Mouse (Mus musculus): ENCODE data around the gene Cd200r1. TPM values are rescaled to one million over a fixed set of nuclear protein-coding genes. Genes with fewer than 3 reads are reported as not detected.

The Cd200r1 gene
- 10.3 and 12.7 TPM in 2 replicates for total RNA-seq (2023)

GRCm38 (mm10) chr16:44765555-44766319 lies at the start of gene Cd200r1:
Gene Cd200r1 (plus strand): TSS chr16:44765736.

GRCm38 (mm10) chr16:44724083-44724787 lies 41.3 kb upstream of the Cd200r1 start, which contains the start of gene Nepro:
Gene Nepro (plus strand): TSS chr16:44724301.

GRCm38 (mm10) chr16:44745866-44746562 lies 19.5 kb upstream of the Cd200r1 start, which contains the start of gene Gtpbp8:
Gene Gtpbp8 (minus strand): TSS chr16:44746363.

GRCm38 (mm10) chr16:44811544-44811943 lies 46.0 kb downstream of the Cd200r1 start, which contains the start of gene Cd200r4:
Gene Cd200r4 (plus strand): TSS chr16:44811733.

Other genes starting within 250 kb of the Cd200r1 start
- gene Boc, start 206.8 kb upstream of the Cd200r1 start, total RNA-seq (2023), result 0.13 and 0.25 TPM in 2 replicates
- 8.1 and 13.5 TPM in 2 replicates for gene Nepro, start 41.4 kb upstream of the Cd200r1 start, total RNA-seq (2023)
- gene Gtpbp8, start 19.4 kb upstream of the Cd200r1 start, total RNA-seq (2023), result 6.7 and 9.9 TPM in 2 replicates
- 1.0 and 1.1 TPM in 2 replicates for gene Cd200r4, start 46.0 kb downstream of the Cd200r1 start, total RNA-seq (2023)
- 0.25 TPM in 1 of 2 replicates, not detected in the other for gene Cd200r2, start 101.4 kb downstream of the Cd200r1 start, total RNA-seq (2023)
- 1.8 and 2.2 TPM in 2 replicates for gene Cd200r3, start 177.9 kb downstream of the Cd200r1 start, total RNA-seq (2023)